Mouse (Mus musculus) E14TG2a.4 (cell line): ENCODE results near the gene Cdh16.
"Not testable (repeated sequence)": the region's sequence is repeated elsewhere in the genome, so short reads cannot be mapped to it uniquely, and the experiment has no call there.

Experiments
- CTCF ChIP-seq: conservative IDR thresholded peaks from 2 replicates; pipeline ENCODE4 v1.5.1; 2014; ENCODE audit warnings: low read length
- NANOG ChIP-seq: IDR thresholded peaks from 2 replicates; pipeline ENCODE4 v1.6.1; 2014; ENCODE audit warnings: borderline replicate concordance, low read length, mixed read lengths
- POU5F1 ChIP-seq: IDR thresholded peaks from 2 replicates; pipeline ENCODE4 v1.6.1; 2014; ENCODE audit warnings: low read length, borderline replicate concordance

DNA sequence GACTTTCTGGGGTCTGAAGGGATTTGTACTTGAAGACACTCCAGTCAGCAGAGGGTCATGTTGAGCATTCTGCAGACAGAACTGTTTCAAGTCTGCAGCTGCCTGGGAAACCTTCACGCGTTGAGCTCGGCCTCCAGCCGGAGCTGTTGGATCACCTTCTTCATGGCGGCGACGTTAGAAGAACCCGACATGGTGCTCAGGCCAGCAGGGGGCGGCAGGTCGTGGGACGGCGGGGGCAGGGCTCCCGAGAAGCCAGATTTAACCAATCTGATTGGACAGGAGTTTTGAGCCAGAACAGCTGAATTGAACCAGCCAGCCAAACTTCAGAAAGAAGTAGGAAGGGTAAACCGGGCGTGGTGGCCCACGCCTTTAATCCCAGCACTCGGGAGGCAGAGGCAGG lies 46.6 kb downstream of the Cdh16 start:
- TF ChIP-seq CTCF, POU5F1, NANOG: not testable (repeated sequence)
